Mouse (Mus musculus): ENCODE results near the gene Olfr628. TPM values are rescaled to one million over a fixed set of nuclear protein-coding genes. Genes with fewer than 3 reads are reported as not detected.
"Not testable (repeated sequence)": the region's sequence is repeated elsewhere in the genome, so short reads cannot be mapped to it uniquely, and the experiment has no call there.

The Olfr628 gene
- polyA plus RNA-seq (2014; fragmentation: Nextera tagmentation; extraction: Ambion mirVana), result not detected in 2 replicates

GRCm38 (mm10) chr7:103730074-103730473, at the start of gene Olfr628:
Olfr628 (plus strand) TSS chr7:103730374.
- Histone ChIP-seq H3K9ac (no peak within 1 kb of the TSS), H3K36me3 (replicated peaks; ENCODE audit: control insufficient read depth, insufficient read depth) (no peaks in the 10 kb centered on the region), H3K9me3 (ENCODE audit: control insufficient read depth, low read length) (no peaks in the 10 kb centered on the region), H3K4me3 (replicated peaks; ENCODE audit: low read length) (no peak within 1 kb of the TSS), H3K27ac (no peak within 1 kb of the TSS), H3K4me2 (replicated peaks) (no peak within 1 kb of the TSS), H3K27me3 (ENCODE audit: control insufficient read depth, insufficient read depth, low read length) (no peaks in the 10 kb centered on the region), H3K4me1 (replicated peaks; ENCODE audit: control insufficient read depth, insufficient read depth, low read length) (no peaks in the 10 kb centered on the region)
- no peak for ATAC-seq (ENCODE audit: low FRiP score)
- no peak for DNase-seq (ENCODE audit: low spot score)
- WGBS, result 95% methylated on average over 1 of the region's 1 CpGs

- Histone ChIP-seq H3K4me1 (replicated peaks; ENCODE audit: control insufficient read depth, insufficient read depth, low read length) (no peaks in the 10 kb centered on the region), H3K4me3 (replicated peaks; ENCODE audit: low read length) (no peak within 1 kb of the TSS), H3K9ac (no peak within 1 kb of the TSS), H3K27me3 (ENCODE audit: control insufficient read depth, insufficient read depth, low read length) (no peaks in the 10 kb centered on the region), H3K4me2 (replicated peaks) (no peak within 1 kb of the TSS), H3K27ac (no peak within 1 kb of the TSS), H3K9me3 (ENCODE audit: control insufficient read depth, low read length) (no peaks in the 10 kb centered on the region), H3K36me3 (replicated peaks; ENCODE audit: control insufficient read depth, insufficient read depth) (no peaks in the 10 kb centered on the region)
- ATAC-seq (ENCODE audit: low FRiP score), result no peak
- no peak for DNase-seq (ENCODE audit: low spot score)
Observed at GRCm38 (mm10) chr7:103682420-103682819, 47.8 kb upstream of the Olfr628 start, which contains the start of gene Olfr625-ps1. Olfr625-ps1 (plus strand) TSS chr7:103682720.

GRCm38 (mm10) chr7:103699469-103699868, 30.7 kb upstream of the Olfr628 start:
- Histone ChIP-seq H3K4me3 (replicated peaks; ENCODE audit: low read length) (no peak overlapping the region), H3K9ac (no peak overlapping the region), H3K27ac (no peak overlapping the region), H3K9me3 (ENCODE audit: control insufficient read depth, low read length) (no peaks in the 10 kb centered on the region), H3K4me1 (replicated peaks; ENCODE audit: control insufficient read depth, insufficient read depth, low read length) (no peaks in the 10 kb centered on the region), H3K27me3 (ENCODE audit: control insufficient read depth, insufficient read depth, low read length) (no peaks in the 10 kb centered on the region), H3K36me3 (replicated peaks; ENCODE audit: control insufficient read depth, insufficient read depth) (no peaks in the 10 kb centered on the region), H3K4me2 (replicated peaks) (no peak overlapping the region)
- no peak for DNase-seq (ENCODE audit: low spot score)
- ATAC-seq (ENCODE audit: low FRiP score), result no peak
- WGBS, result 85% methylated on average over 4 of the region's 4 CpGs

GRCm38 (mm10) chr7:103712024-103712423, 18.1 kb upstream of the Olfr628 start:
- Histone ChIP-seq H3K9me3 (ENCODE audit: control insufficient read depth, low read length) (no peaks in the 10 kb centered on the region), H3K27ac (no peak overlapping the region), H3K9ac (no peak overlapping the region), H3K4me1 (replicated peaks; ENCODE audit: control insufficient read depth, insufficient read depth, low read length) (no peaks in the 10 kb centered on the region), H3K36me3 (replicated peaks; ENCODE audit: control insufficient read depth, insufficient read depth) (no peaks in the 10 kb centered on the region), H3K27me3 (ENCODE audit: control insufficient read depth, insufficient read depth, low read length) (no peaks in the 10 kb centered on the region), H3K4me2 (replicated peaks) (no peak overlapping the region), H3K4me3 (replicated peaks; ENCODE audit: low read length) (no peak overlapping the region)
- DNase-seq (ENCODE audit: low spot score) (no peak), ATAC-seq (ENCODE audit: low FRiP score) (no peak)
- WGBS, result 40% methylated on average over 2 of the region's 2 CpGs

- Histone ChIP-seq H3K27me3 (ENCODE audit: control insufficient read depth, insufficient read depth, low read length) (no peaks in the 10 kb centered on the region), H3K9me3 (ENCODE audit: control insufficient read depth, low read length) (no peaks in the 10 kb centered on the region), H3K4me2 (replicated peaks) (no peak within 1 kb of the TSS), H3K4me3 (replicated peaks; ENCODE audit: low read length) (no peak within 1 kb of the TSS), H3K4me1 (replicated peaks; ENCODE audit: control insufficient read depth, insufficient read depth, low read length) (no peaks in the 10 kb centered on the region), H3K36me3 (replicated peaks; ENCODE audit: control insufficient read depth, insufficient read depth) (no peaks in the 10 kb centered on the region), H3K27ac (no peak within 1 kb of the TSS), H3K9ac (no peak within 1 kb of the TSS)
- ATAC-seq (ENCODE audit: low FRiP score), result no peak
- no peak for DNase-seq (ENCODE audit: low spot score)
Observed at GRCm38 (mm10) chr7:103714371-103714770, 15.8 kb upstream of the Olfr628 start, which contains the start of gene Olfr243. Olfr243 (plus strand) TSS chr7:103714671.

- H3K4me1 ChIP-seq (replicated peaks; ENCODE audit: control insufficient read depth, insufficient read depth, low read length); ATAC-seq (ENCODE audit: low FRiP score); DNase-seq (ENCODE audit: low spot score); H3K36me3 ChIP-seq (replicated peaks; ENCODE audit: control insufficient read depth, insufficient read depth); H3K4me2 ChIP-seq (replicated peaks); H3K9ac ChIP-seq; H3K27ac ChIP-seq; H3K4me3 ChIP-seq (replicated peaks; ENCODE audit: low read length); H3K27me3 ChIP-seq (ENCODE audit: control insufficient read depth, insufficient read depth, low read length); H3K9me3 ChIP-seq (ENCODE audit: control insufficient read depth, low read length): not testable (repeated sequence)
- 100% methylated on average over 1 of the region's 1 CpGs for WGBS
Observed at GRCm38 (mm10) chr7:103716398-103716797, 13.8 kb upstream of the Olfr628 start.

- Histone ChIP-seq H3K36me3 (replicated peaks; ENCODE audit: control insufficient read depth, insufficient read depth) (no peaks in the 10 kb centered on the region), H3K9ac (no peak within 1 kb of the TSS), H3K4me1 (replicated peaks; ENCODE audit: control insufficient read depth, insufficient read depth, low read length) (no peaks in the 10 kb centered on the region), H3K27ac (no peak within 1 kb of the TSS), H3K4me3 (replicated peaks; ENCODE audit: low read length) (no peak within 1 kb of the TSS), H3K27me3 (ENCODE audit: control insufficient read depth, insufficient read depth, low read length) (no peaks in the 10 kb centered on the region), H3K4me2 (replicated peaks) (no peak within 1 kb of the TSS), H3K9me3 (ENCODE audit: control insufficient read depth, low read length) (peaks cover 5% of the 10 kb centered on the region; the same call in 1 of the 2 replicates)
- DNase-seq (ENCODE audit: low spot score) (no peak), ATAC-seq (ENCODE audit: low FRiP score) (no peak)
- 85% methylated on average over 2 of the region's 2 CpGs for WGBS
Observed at GRCm38 (mm10) chr7:103744843-103745242, 14.7 kb downstream of the Olfr628 start, which contains the start of gene Olfr629. Olfr629 (minus strand) TSS chr7:103744943.

- Histone ChIP-seq H3K4me3 (replicated peaks; ENCODE audit: low read length) (no peak within 1 kb of the TSS), H3K4me2 (replicated peaks) (no peak within 1 kb of the TSS), H3K27ac (no peak within 1 kb of the TSS), H3K9ac (no peak within 1 kb of the TSS), H3K9me3 (ENCODE audit: control insufficient read depth, low read length) (no peaks in the 10 kb centered on the region), H3K27me3 (ENCODE audit: control insufficient read depth, insufficient read depth, low read length) (no peaks in the 10 kb centered on the region), H3K36me3 (replicated peaks; ENCODE audit: control insufficient read depth, insufficient read depth) (no peaks in the 10 kb centered on the region), H3K4me1 (replicated peaks; ENCODE audit: control insufficient read depth, insufficient read depth, low read length) (no peaks in the 10 kb centered on the region)
- WGBS, result 47% methylated on average over 2 of the region's 2 CpGs
- no peak for DNase-seq (ENCODE audit: low spot score)
- ATAC-seq (ENCODE audit: low FRiP score), result no peak
Observed at GRCm38 (mm10) chr7:103757233-103757632, 27.1 kb downstream of the Olfr628 start, which contains the start of gene Olfr630. Olfr630 (minus strand) TSS chr7:103757333.

- H3K9me3 ChIP-seq (ENCODE audit: control insufficient read depth, low read length); H3K4me3 ChIP-seq (replicated peaks; ENCODE audit: low read length); H3K4me1 ChIP-seq (replicated peaks; ENCODE audit: control insufficient read depth, insufficient read depth, low read length); H3K9ac ChIP-seq; H3K4me2 ChIP-seq (replicated peaks); H3K36me3 ChIP-seq (replicated peaks; ENCODE audit: control insufficient read depth, insufficient read depth); H3K27ac ChIP-seq; ATAC-seq (ENCODE audit: low FRiP score); DNase-seq (ENCODE audit: low spot score); H3K27me3 ChIP-seq (ENCODE audit: control insufficient read depth, insufficient read depth, low read length): not testable (repeated sequence)
- WGBS, result 92% methylated on average over 6 of the region's 6 CpGs
Observed at GRCm38 (mm10) chr7:103762212-103762611, 32.0 kb downstream of the Olfr628 start.

GRCm38 (mm10) chr7:103767687-103768086, 37.5 kb downstream of the Olfr628 start:
- H3K27me3 ChIP-seq (ENCODE audit: control insufficient read depth, insufficient read depth, low read length); H3K4me3 ChIP-seq (replicated peaks; ENCODE audit: low read length); H3K27ac ChIP-seq; DNase-seq (ENCODE audit: low spot score); H3K4me2 ChIP-seq (replicated peaks); H3K9me3 ChIP-seq (ENCODE audit: control insufficient read depth, low read length); H3K4me1 ChIP-seq (replicated peaks; ENCODE audit: control insufficient read depth, insufficient read depth, low read length); ATAC-seq (ENCODE audit: low FRiP score); H3K9ac ChIP-seq; H3K36me3 ChIP-seq (replicated peaks; ENCODE audit: control insufficient read depth, insufficient read depth): not testable (repeated sequence)
- 93% methylated on average over 6 of the region's 6 CpGs for WGBS

Measured in hindbrain, embryonic 14.5 days (tissue).